Mouse (Mus musculus) kidney, postnatal 25 days (tissue): Measurements from ENCODE around the gene Hoxc9.

Source experiments
- DNase-seq, 2 experiments: peaks; one replicate each; pipeline ENCODE4 v3.0.0; 2021; ENCODE audit warnings: mixed read lengths in 2 of 2

The Hoxc9 gene

GRCm38 (mm10) chr15:102956906-102957305 is 19.3 kb upstream of the Hoxc9 start:
- DNase-seq: peak in 1 of 2 experiments; percentile 37

GRCm38 (mm10) chr15:102959663-102960191 is 16.5 kb upstream of the Hoxc9 start:
- no peak for DNase-seq

GRCm38 (mm10) chr15:102961728-102962127 is 14.5 kb upstream of the Hoxc9 start:
- DNase-seq: peak in 1 of 2 experiments; percentile 62

- peak in 1 of 2 experiments; percentile 34 for DNase-seq
Observed at GRCm38 (mm10) chr15:102962492-102962891, 13.7 kb upstream of the Hoxc9 start.

- peak in 1 of 2 experiments; percentile 49 for DNase-seq
Observed at GRCm38 (mm10) chr15:102963259-102963658, 13.0 kb upstream of the Hoxc9 start.

- peak; percentile 74 to 87 for DNase-seq
Observed at GRCm38 (mm10) chr15:102963671-102964640, 12.3 kb upstream of the Hoxc9 start.

GRCm38 (mm10) chr15:102965003-102965891 is 11.0 kb upstream of the Hoxc9 start:
- DNase-seq: peak in 1 of 2 experiments; percentile 47

GRCm38 (mm10) chr15:102965892-102966775 is 10.1 kb upstream of the Hoxc9 start:
- peak; percentile 96 to 99 for DNase-seq

- peak in 1 of 2 experiments; percentile 68 for DNase-seq
Observed at GRCm38 (mm10) chr15:102966776-102967311, 9.4 kb upstream of the Hoxc9 start, which contains the start of gene Hoxc10. TSS of gene Hoxc10 (plus strand) at chr15:102966796.

- DNase-seq: no peak
Observed at GRCm38 (mm10) chr15:102967312-102967510, 9.0 kb upstream of the Hoxc9 start, which contains the start of gene Hoxc5. TSS of gene Hoxc5 (plus strand) at chr15:102967443.

- DNase-seq: peak; percentile 48 to 70
Observed at GRCm38 (mm10) chr15:102967511-102968397, 8.5 kb upstream of the Hoxc9 start.

- DNase-seq: no peak
Observed at GRCm38 (mm10) chr15:102969296-102969695, 6.9 kb upstream of the Hoxc9 start.

GRCm38 (mm10) chr15:102970740-102971139 is 5.5 kb upstream of the Hoxc9 start:
- DNase-seq: peak; percentile 68 to 72

GRCm38 (mm10) chr15:102972254-102972653 is 4.0 kb upstream of the Hoxc9 start:
- no peak for DNase-seq

- DNase-seq: no peak
Observed at GRCm38 (mm10) chr15:102972753-102973152, 3.5 kb upstream of the Hoxc9 start.

- DNase-seq: peak in 1 of 2 experiments; percentile 58
Observed at GRCm38 (mm10) chr15:102975034-102975433, 1.2 kb upstream of the Hoxc9 start.

- DNase-seq: peak; percentile 59 to 84
Observed at GRCm38 (mm10) chr15:102975688-102976111, 539 bp upstream of the Hoxc9 start.

GRCm38 (mm10) chr15:102976631-102977422 is 588 bp downstream of the Hoxc9 start:
- peak in 1 of 2 experiments; percentile 68 for DNase-seq

GRCm38 (mm10) chr15:102977423-102977974 is 1.3 kb downstream of the Hoxc9 start:
- no peak for DNase-seq
